Mouse (Mus musculus) CH12.LX (cell line): ENCODE results near the gene Hacd1. TPM values are rescaled to one million over a fixed set of nuclear protein-coding genes. Genes with fewer than 3 reads are reported as not detected.

Source experiments
- DNase-seq: peaks from one replicate; pipeline ENCODE4 v3.0.0-alpha.2; 2013; ENCODE audit errors: extremely low read depth
- H3K27ac ChIP-seq: 2 replicates; pipeline ENCODE4 v1.5.1; 2012; ENCODE audit warnings: low read depth, mild to moderate bottlenecking, control low read depth, moderate library complexity; ENCODE audit not compliant: insufficient read depth
- H3K27me3 ChIP-seq: replicated peaks from 2 replicates; pipeline ENCODE3; 2012; ENCODE audit warnings: inconsistent platforms
- H3K36me3 ChIP-seq, 2 experiments: replicated peaks in 1 of 2; 2 replicates each; pipeline versions ENCODE3 to v1.6.1; 2012; ENCODE audit warnings: inconsistent platforms in 1 of 2, low read length in 1 of 2, mild to moderate bottlenecking in 1 of 2, mixed read lengths in 1 of 2, moderate library complexity in 1 of 2; ENCODE audit not compliant: control insufficient read depth in 1 of 2, insufficient read depth in 1 of 2
- H3K4me1 ChIP-seq, 2 experiments: 2 replicates each; pipeline ENCODE4 v1.6.1; 2012; ENCODE audit warnings: inconsistent platforms in 1 of 2, moderate library complexity in 1 of 2; ENCODE audit not compliant: insufficient read depth in 2 of 2, control insufficient read depth in 1 of 2
- H3K4me2 ChIP-seq: 2 replicates; pipeline ENCODE4 v1.6.1; 2012; ENCODE audit warnings: low read depth, mild to moderate bottlenecking, control low read depth; ENCODE audit not compliant: poor library complexity, insufficient read depth, severe bottlenecking
- H3K4me3 ChIP-seq, 3 experiments: fragments of 150-350 bp in 1 of 3; sonication (generic) in 1 of 3; replicated peaks in 1 of 3; 2 replicates each; pipeline versions ENCODE3 to v1.5.1; 2011 to 2012; ENCODE audit warnings: low read depth in 2 of 3, low read length in 2 of 3, mild to moderate bottlenecking in 2 of 3, moderate library complexity in 2 of 3, control low read depth in 1 of 3, improper control_type of control experiment in 1 of 3, inconsistent platforms in 1 of 3, mixed read lengths in 1 of 3; ENCODE audit not compliant: poor library complexity in 1 of 3
- H3K79me2 ChIP-seq: replicated peaks from 2 replicates; pipeline ENCODE4 v1.6.1; 2012; ENCODE audit warnings: mild to moderate bottlenecking, moderate library complexity; ENCODE audit not compliant: control insufficient read depth, poor library complexity, insufficient read depth, severe bottlenecking; ENCODE audit errors: extremely low read depth
- H3K9ac ChIP-seq: 2 replicates; pipeline ENCODE4 v1.6.1; 2012; ENCODE audit warnings: low read depth, mild to moderate bottlenecking, control low read depth, moderate library complexity; ENCODE audit not compliant: insufficient read depth
- H3K9me3 ChIP-seq: replicated peaks from 2 replicates; pipeline ENCODE3; 2012; ENCODE audit warnings: low read length, inconsistent platforms, mixed read lengths
- CHD1 ChIP-seq: IDR thresholded peaks from 2 replicates; pipeline ENCODE4 v1.6.1; 2012; ENCODE audit warnings: low read depth, low read length, improper control_type of control experiment, inconsistent platforms
- CHD2 ChIP-seq: IDR thresholded peaks from 2 replicates; pipeline ENCODE4 v1.6.1; 2011; ENCODE audit warnings: low read length, improper control_type of control experiment
- CTCF ChIP-seq, 2 experiments: IDR thresholded peaks in 1 of 2; conservative IDR thresholded peaks in 1 of 2; 2 replicates each; pipeline ENCODE4 v1.5.1; 2011 to 2012; ENCODE audit warnings: low read depth in 2 of 2, low read length in 2 of 2, improper control_type of control experiment in 1 of 2, inconsistent platforms in 1 of 2, mild to moderate bottlenecking in 1 of 2, moderate library complexity in 1 of 2
- E2F4 ChIP-seq: IDR thresholded peaks from 2 replicates; pipeline ENCODE4 v1.6.1; 2011; ENCODE audit warnings: low read depth, low read length, improper control_type of control experiment; ENCODE audit not compliant: insufficient replicate concordance
- ELF1 ChIP-seq: IDR thresholded peaks from 2 replicates; pipeline ENCODE4 v1.6.1; 2014; ENCODE audit warnings: low read depth, mild to moderate bottlenecking, inconsistent platforms, low read length, improper control_type of control experiment
- EP300 ChIP-seq: IDR thresholded peaks from 2 replicates; pipeline ENCODE4 v1.6.1; 2011; ENCODE audit warnings: low read length, improper control_type of control experiment
- GABPA ChIP-seq: IDR thresholded peaks from 2 replicates; pipeline ENCODE4 v1.6.1; 2012; ENCODE audit warnings: low read depth, low read length, improper control_type of control experiment, inconsistent platforms; ENCODE audit not compliant: insufficient replicate concordance
- IRF4 ChIP-seq: IDR thresholded peaks from 2 replicates; pipeline ENCODE4 v1.6.1; 2014; ENCODE audit warnings: low read depth, mild to moderate bottlenecking, inconsistent platforms, low read length, improper control_type of control experiment
- JUN ChIP-seq: IDR thresholded peaks from 2 replicates; pipeline ENCODE4 v1.6.1; 2011; ENCODE audit warnings: low read depth, mild to moderate bottlenecking, low read length, improper control_type of control experiment, moderate library complexity; ENCODE audit not compliant: insufficient read depth
- KAT2A ChIP-seq: IDR thresholded peaks from 2 replicates; pipeline ENCODE4 v1.6.1; 2012; ENCODE audit warnings: low read length, improper control_type of control experiment, inconsistent platforms; ENCODE audit not compliant: insufficient replicate concordance
- MAFK ChIP-seq: IDR thresholded peaks from 2 replicates; pipeline ENCODE4 v1.6.1; 2011; ENCODE audit warnings: low read length, improper control_type of control experiment; ENCODE audit not compliant: insufficient replicate concordance
- MAX ChIP-seq: IDR thresholded peaks from 2 replicates; pipeline ENCODE4 v1.6.1; 2011; ENCODE audit warnings: low read length, improper control_type of control experiment
- NELFE ChIP-seq: IDR thresholded peaks from 2 replicates; pipeline ENCODE4 v1.6.1; 2011; ENCODE audit warnings: low read depth, low read length, improper control_type of control experiment
- NRF1 ChIP-seq: IDR thresholded peaks from 2 replicates; pipeline ENCODE4 v1.6.1; 2014; ENCODE audit warnings: low read depth, mild to moderate bottlenecking, inconsistent platforms, low read length, improper control_type of control experiment, moderate library complexity
- PAX5 ChIP-seq: IDR thresholded peaks from 2 replicates; pipeline ENCODE4 v1.6.1; 2012; ENCODE audit warnings: low read length, inconsistent platforms, mixed read lengths
- POLR2A ChIP-seq: IDR thresholded peaks from 2 replicates; pipeline ENCODE4 v1.6.1; 2011; ENCODE audit warnings: low read depth, mild to moderate bottlenecking, improper control_type of control experiment, low read length
- POLR2AphosphoS2 ChIP-seq: IDR thresholded peaks from 2 replicates; pipeline ENCODE4 v1.6.1; 2011; ENCODE audit warnings: low read depth, low read length, improper control_type of control experiment
- RAD21 ChIP-seq: IDR thresholded peaks from 2 replicates; pipeline ENCODE4 v1.6.1; 2011; ENCODE audit warnings: low read depth, mild to moderate bottlenecking, low read length, improper control_type of control experiment, moderate library complexity
- SIN3A ChIP-seq: IDR thresholded peaks from 2 replicates; pipeline ENCODE4 v1.6.1; 2012; ENCODE audit warnings: low read length, improper control_type of control experiment, inconsistent platforms
- SMC3 ChIP-seq: IDR thresholded peaks from 2 replicates; pipeline ENCODE4 v1.6.1; 2011; ENCODE audit warnings: low read depth, low read length, improper control_type of control experiment
- TBP ChIP-seq: conservative IDR thresholded peaks from 2 replicates; pipeline ENCODE4 v1.6.1; 2011; ENCODE audit warnings: low read depth, low read length, improper control_type of control experiment
- TCF12 ChIP-seq: IDR thresholded peaks from 2 replicates; pipeline ENCODE4 v1.6.1; 2014; ENCODE audit warnings: low read depth, mild to moderate bottlenecking, inconsistent platforms, low read length, improper control_type of control experiment
- UBTF ChIP-seq: IDR thresholded peaks from 2 replicates; pipeline ENCODE4 v1.6.1; 2012; ENCODE audit warnings: low read depth, mild to moderate bottlenecking, inconsistent platforms, low read length, improper control_type of control experiment, moderate library complexity
- USF1 ChIP-seq: IDR thresholded peaks from 2 replicates; pipeline ENCODE4 v1.6.1; 2014; ENCODE audit warnings: low read depth, mild to moderate bottlenecking, inconsistent platforms, low read length, improper control_type of control experiment
- ZC3H11A ChIP-seq: IDR thresholded peaks from 2 replicates; pipeline ENCODE4 v1.6.1; 2012; ENCODE audit warnings: low read depth, mild to moderate bottlenecking, inconsistent platforms, low read length, improper control_type of control experiment
- ZMIZ1 ChIP-seq: IDR thresholded peaks from 2 replicates; pipeline ENCODE4 v1.6.1; 2012; ENCODE audit warnings: low read depth, mild to moderate bottlenecking, inconsistent platforms, low read length, improper control_type of control experiment
- dilution Hi-C: fragments of 300-500 bp; cut with MboI; formaldehyde crosslinking; loops from 2 replicates; pipeline ENCODE4 v1.14.3; 2020; ENCODE audit warnings: low sequenced_read_pairs; ENCODE audit not compliant: extremely low pct_unique_long_range_greater_than_20kb, extremely low pct_ligation_motif_present
- in situ Hi-C: fragments of 300-500 bp; cut with MboI; formaldehyde crosslinking; loops from 3 replicates; pipeline ENCODE4 v1.14.3; 2019; ENCODE audit warnings: low sequenced_read_pairs, low pct_ligation_motif_present, low pct_unique_long_range_greater_than_20kb, mixed read lengths
- polyA plus RNA-seq: library from polyadenylated mRNA; unstranded; fragments of >175 nt; gene quantifications from 2 replicates; pipeline ENCODE4 v1.2.1, GENCODE M21; 2012; ENCODE audit warnings: low read depth; ENCODE audit not compliant: insufficient read length
- total RNA-seq, 2 experiments: library from RNA; depleted of rRNA; stranded (reverse); fragments of 300-350 nt in 1 of 2; fragments of >200 nt in 1 of 2; gene quantifications; 2 replicates each; pipeline ENCODE4 v1.2.3; 2012 to 2014

The Hacd1 gene
- total and polyA plus RNA-seq, 3 experiments: 18.3 to 55.4 (median 28.5) TPM

- in situ Hi-C loops (no loop called here), dilution Hi-C loops (no loop called here)
- DNase-seq: no peak
- Histone ChIP-seq H3K27me3 (no peaks in the 10 kb centered on the region), H3K4me2 (no peak overlapping the region), H3K36me3 (no peaks in the 10 kb centered on the region), H3K4me3 (no peak overlapping the region), H3K9me3 (no peaks in the 10 kb centered on the region), H3K9ac (no peak overlapping the region), H3K4me1 (no peaks in the 10 kb centered on the region), H3K79me2 (no peaks in the 10 kb centered on the region), H3K27ac (no peak overlapping the region)
- no peak for TF ChIP-seq UBTF
- TF ChIP-seq SMC3: no peak
- TF ChIP-seq GABPA: no peak
- TF ChIP-seq EP300: no peak
- TF ChIP-seq MAX: no peak
- TF ChIP-seq TBP: no peak
- no peak for TF ChIP-seq E2F4
- TF ChIP-seq NRF1: no peak
- no peak for TF ChIP-seq RAD21
- TF ChIP-seq MAFK: no peak
- no peak for TF ChIP-seq NELFE
- no peak for TF ChIP-seq KAT2A
- no peak for TF ChIP-seq CHD1
Measured at GRCm38 (mm10) chr2:13888568-13888967, 167.4 kb downstream of the Hacd1 start.

- Histone ChIP-seq H3K4me2 (no peak overlapping the region), H3K4me1 (no peaks in the 10 kb centered on the region)
- dilution Hi-C loops: no loop called here
Measured at GRCm38 (mm10) chr2:13857461-13857860, 198.5 kb downstream of the Hacd1 start.

GRCm38 (mm10) chr2:13855510-13855909 lies 200.4 kb downstream of the Hacd1 start:
- Histone ChIP-seq H3K4me3 (no peak overlapping the region), H3K27ac (no peak overlapping the region), H3K9me3 (no peaks in the 10 kb centered on the region), H3K36me3 (no peaks in the 10 kb centered on the region), H3K4me2 (no peak overlapping the region), H3K4me1 (no peaks in the 10 kb centered on the region), H3K9ac (no peak overlapping the region), H3K27me3 (no peaks in the 10 kb centered on the region), H3K79me2 (no peaks in the 10 kb centered on the region)
- in situ Hi-C loops: loop anchor here (10.0 kb wide), 1 partner anchor 61 kb away; the partner anchor contains the start of gene St8sia6
- dilution Hi-C loops: no loop called here
- DNase-seq: peak; percentile 55
- TF ChIP-seq JUN: no peak
- TF ChIP-seq USF1: no peak
- no peak for TF ChIP-seq TCF12
- TF ChIP-seq NRF1: no peak
- TF ChIP-seq RAD21: peak; percentile 72
- peak; percentile 71 to 81 for TF ChIP-seq CTCF (conservative IDR thresholded peaks at IDR 0.05 in 1 of 2, IDR thresholded peaks at IDR 0.05 in 1 of 2; ENCODE audit: low read depth in 2 of 2, low read length in 2 of 2)
- TF ChIP-seq PAX5: no peak
- TF ChIP-seq POLR2AphosphoS2: no peak
- no peak for TF ChIP-seq GABPA
- TF ChIP-seq ZC3H11A: peak; percentile 17; the same call in 1 of the 2 replicates
- no peak for TF ChIP-seq CHD1
- no peak for TF ChIP-seq SIN3A
- TF ChIP-seq SMC3: peak; percentile 93
- TF ChIP-seq POLR2A: no peak
- no peak for TF ChIP-seq IRF4
- TF ChIP-seq ELF1: no peak
- no peak for TF ChIP-seq ZMIZ1
- TF ChIP-seq UBTF: no peak

More at GRCm38 (mm10) chr2:13857461-13857860, 198.5 kb downstream of the Hacd1 start:
- Histone ChIP-seq H3K9ac (no peak overlapping the region), H3K36me3 (no peaks in the 10 kb centered on the region), H3K27me3 (no peaks in the 10 kb centered on the region), H3K9me3 (no peaks in the 10 kb centered on the region), H3K27ac (no peak overlapping the region), H3K79me2 (no peaks in the 10 kb centered on the region), H3K4me3 (no peak overlapping the region)
- DNase-seq: peak; percentile 1
- in situ Hi-C loops: loop anchor here (10.0 kb wide), 1 partner anchor 63 kb away; the partner anchor contains the start of gene St8sia6
- TF ChIP-seq SMC3 (peak; percentile 20), CHD2 (no peak), CTCF (conservative IDR thresholded peaks at IDR 0.05 in 1 of 2, IDR thresholded peaks at IDR 0.05 in 1 of 2; ENCODE audit: low read depth in 2 of 2, low read length in 2 of 2) (peak in 1 of 2 experiments; percentile 29; a peak in 1 of 4 replicates), USF1 (no peak)
